Mouse (Mus musculus) erythroid progenitor cell, adult 5-6 weeks (primary cell): ENCODE results near the gene Sugct. TPM values are rescaled to one million over a fixed set of nuclear protein-coding genes. Genes with fewer than 3 reads are reported as not detected.
"Not testable (repeated sequence)": the region's sequence is repeated elsewhere in the genome, so short reads cannot be mapped to it uniquely, and the experiment has no call there.

Experiments
- ATAC-seq: replicated peaks from 2 replicates; pipeline ENCODE4 v1.8.0; 2016; ENCODE audit warnings: moderate number of reproducible peaks, mild to moderate bottlenecking, moderate TSS enrichment, inconsistent platforms; ENCODE audit not compliant: poor library complexity, low FRiP score, severe bottlenecking
- total RNA-seq, 2 experiments: library from RNA; stranded (forward) in 1 of 2; stranded (reverse) in 1 of 2; fragments of 150-400 nt in 1 of 2; fragments of 186-747, 209-891 nt in 1 of 2; gene quantifications; 2 replicates each; pipeline versions ENCODE4 v1.2.3 to v1.2.4; 2015 to 2017; ENCODE audit warnings: low replicate concordance in 2 of 2

Gene Sugct
- total RNA-seq, 2 experiments from 2014 or later = not detected

- ATAC-seq = peak; percentile 64
Observed at GRCm38 (mm10) chr13:16937422-16938202, 757.7 kb downstream of the Sugct start.

DNA sequence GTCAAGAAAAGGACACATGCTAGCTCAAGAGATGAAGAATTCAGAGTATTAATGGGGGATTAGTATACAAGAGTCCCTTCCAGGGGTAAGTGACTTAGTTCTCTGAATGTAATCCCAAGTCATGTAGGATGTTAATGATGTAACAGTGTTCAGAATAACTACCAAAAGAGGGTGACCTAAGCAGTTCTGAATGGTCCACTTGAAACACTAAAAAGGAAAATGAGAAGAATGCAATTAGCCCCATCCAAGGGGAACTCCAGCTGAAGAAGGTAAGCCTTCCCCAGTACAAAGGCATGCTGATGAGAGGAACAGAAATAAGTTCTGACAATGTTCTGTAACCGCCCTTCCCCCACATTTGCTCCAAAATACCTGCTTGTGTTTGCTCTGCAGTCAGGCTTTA is 760.3 kb downstream of the Sugct start:
- ATAC-seq = no peak

- ATAC-seq = peak; percentile 72
Observed at GRCm38 (mm10) chr13:16933600-16933999, 761.8 kb downstream of the Sugct start.

DNA sequence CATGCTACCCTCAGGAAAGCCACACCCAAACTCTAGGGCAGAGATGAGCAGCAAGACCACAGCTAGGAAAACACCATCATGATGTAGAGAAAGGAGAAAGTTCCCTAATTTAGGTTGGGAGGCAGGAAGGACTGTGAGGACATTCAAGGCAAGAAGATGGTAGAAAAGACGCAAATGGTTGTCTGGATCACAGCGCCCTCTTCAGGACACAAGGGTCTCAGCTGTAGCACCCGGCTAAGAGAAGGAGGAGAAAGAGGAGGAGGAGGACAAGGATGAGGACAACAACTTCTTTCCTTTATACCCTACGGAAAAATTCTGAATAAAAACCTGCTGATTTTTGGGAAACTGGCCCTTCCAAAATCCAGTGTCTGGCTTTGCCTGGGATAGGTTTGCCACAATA is 774.0 kb downstream of the Sugct start:
- ATAC-seq = peak; percentile 62

DNA sequence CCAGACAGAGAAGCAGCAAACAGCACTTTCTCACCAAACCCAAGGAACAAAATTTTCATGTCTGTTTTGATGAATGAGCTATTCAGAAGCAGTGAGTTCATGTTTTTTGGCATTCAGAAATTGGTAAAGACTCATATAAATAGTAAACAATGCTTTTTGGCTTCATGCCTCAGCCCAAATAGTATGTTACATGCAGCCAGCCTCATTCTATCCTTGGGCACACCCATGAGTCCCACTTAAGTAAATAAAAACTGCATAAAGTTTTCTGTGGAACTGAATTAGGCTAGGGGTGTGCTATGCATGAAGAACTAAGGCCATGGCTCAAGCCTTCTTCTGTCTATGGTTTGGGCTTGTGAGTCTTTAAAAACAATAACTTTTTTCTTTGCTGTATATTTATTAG is 779.7 kb downstream of the Sugct start:
- no peak for ATAC-seq

DNA sequence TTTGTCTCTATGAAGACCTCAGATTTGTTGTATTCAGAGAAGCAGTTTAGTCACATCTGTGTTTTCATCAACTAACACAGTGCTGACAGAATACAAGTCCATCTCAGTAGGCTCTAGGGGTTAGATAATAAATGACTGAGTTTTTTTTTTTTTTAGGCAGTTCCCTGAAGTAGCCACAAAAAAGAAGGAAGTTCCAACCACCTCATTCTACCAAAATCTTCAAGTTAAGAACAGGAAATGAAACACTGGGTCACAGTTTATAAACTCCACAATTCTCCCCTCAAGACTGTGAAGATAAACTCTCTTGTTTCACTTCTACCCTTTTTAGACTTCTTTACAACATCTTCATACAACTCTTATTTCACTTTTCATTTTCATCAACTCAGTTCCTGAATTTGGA is 783.1 kb downstream of the Sugct start:
- no peak for ATAC-seq

DNA sequence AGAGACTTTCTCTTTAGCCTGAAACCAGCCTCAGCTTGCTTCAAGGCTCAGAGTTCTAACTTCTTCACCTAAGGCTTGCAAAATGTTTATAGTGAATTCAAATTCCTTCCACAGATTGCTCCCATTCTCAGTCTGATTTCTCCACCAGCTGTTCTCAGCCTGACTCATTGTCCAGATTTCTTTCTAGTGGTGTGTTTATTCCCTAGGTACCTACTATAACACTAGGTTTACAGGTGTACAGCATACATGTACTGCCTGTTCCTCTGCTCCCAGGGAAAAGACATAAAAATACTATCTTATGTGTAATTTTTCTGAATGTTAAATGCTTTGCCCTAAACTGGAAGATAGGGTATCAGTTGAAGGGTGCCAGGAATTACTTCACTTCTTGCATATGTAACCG is 788.4 kb downstream of the Sugct start:
- ATAC-seq = no peak

DNA sequence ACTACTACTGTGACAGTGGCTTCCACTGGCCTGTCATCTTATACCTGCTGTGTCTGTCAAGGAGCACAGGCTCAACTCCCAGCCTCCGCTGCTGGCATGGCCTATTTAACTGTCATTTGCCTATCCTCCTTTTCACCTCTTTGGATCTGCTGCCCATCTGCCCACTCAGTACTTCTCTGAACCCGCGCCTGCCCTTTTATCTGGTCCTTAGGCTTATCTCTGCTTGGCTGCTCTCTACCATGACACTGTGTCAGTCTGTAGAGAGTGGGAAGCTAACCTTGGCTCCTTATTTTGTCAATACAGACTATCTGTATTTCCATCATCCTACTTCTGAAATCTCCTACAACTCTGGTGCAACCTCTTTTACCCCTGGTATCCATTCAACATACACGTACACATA is 793.9 kb downstream of the Sugct start:
- peak; percentile 86 for ATAC-seq

GRCm38 (mm10) chr13:16898084-16898792 is 797.1 kb downstream of the Sugct start:
- ATAC-seq = no peak

DNA sequence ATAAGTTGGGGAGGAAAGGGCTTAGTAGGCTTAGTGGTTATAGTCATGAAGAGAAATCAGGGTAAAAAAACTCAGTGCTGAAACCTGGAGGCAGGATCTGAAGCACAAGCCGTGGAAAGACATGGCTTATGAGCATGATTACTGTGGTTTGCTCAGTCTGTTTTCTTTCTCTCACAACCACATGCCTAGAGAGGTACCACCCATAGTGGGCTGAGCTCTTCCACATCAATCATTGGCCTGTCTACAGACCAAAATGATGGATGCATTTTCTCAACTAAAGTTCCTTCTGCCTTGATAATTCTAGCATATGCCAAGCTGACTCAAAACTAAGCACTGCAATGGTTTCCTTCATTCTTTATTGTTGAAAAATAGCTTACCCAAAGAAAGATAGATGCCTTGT is 817.3 kb downstream of the Sugct start:
- ATAC-seq = no peak

DNA sequence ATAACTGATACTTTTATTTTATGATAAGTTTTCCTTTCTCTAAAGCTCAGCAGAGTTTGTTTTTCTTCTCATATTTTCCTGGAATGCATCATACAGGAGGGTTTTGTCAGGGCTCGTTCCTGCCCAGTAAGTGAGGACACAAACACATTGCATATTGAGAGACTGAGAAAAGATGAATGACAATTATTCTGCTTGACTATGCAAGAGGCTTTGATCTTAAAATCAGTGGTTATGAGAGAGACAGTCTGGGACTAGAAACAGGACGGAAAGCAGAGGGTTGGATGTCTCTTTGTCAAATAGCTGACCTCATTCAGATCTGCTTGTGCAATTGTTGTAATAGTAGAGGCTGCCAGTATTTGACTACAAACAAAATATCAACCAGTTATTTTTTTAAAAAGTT is 835.4 kb downstream of the Sugct start:
- ATAC-seq = no peak

GRCm38 (mm10) chr13:16847236-16847635 is 848.1 kb downstream of the Sugct start:
- peak; percentile 75 for ATAC-seq

DNA sequence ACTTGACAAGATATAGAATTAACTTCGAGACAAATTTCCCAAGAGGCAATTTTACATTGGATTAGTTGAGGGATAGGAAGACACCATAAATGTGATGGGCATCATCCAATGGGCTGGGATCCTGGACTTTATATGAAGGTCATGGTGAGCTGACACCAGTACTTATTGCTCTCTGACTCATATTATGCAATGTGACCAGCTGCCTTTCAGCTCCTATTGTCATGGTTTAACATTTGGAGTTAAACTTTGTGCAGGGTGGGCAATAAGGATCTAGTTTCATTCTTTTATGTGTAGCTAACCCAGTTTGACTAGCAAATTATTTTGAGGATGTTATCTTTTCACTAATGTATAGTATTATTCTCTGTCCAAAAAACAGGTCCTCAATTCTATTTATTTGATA is 854.4 kb downstream of the Sugct start:
- ATAC-seq = no peak

DNA sequence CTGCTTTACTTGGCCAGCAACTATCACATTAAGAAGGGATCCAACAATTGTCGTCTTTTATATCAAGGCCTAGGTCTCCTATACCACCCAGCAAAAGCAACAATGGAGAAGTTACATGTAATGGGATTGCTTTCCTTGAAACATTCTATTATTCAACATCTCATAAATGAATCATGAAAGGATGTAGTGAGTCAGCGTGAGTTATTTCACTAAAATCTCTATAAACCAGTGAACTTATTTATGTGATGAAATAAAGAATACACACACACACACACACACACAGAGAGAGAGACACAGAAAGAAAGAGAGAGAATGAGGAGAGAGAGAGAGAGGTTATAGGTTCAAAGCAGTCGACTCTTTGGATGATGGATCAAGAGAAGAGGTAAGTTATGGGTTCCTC is 856.9 kb downstream of the Sugct start:
- ATAC-seq = no peak

- no peak for ATAC-seq
Observed at GRCm38 (mm10) chr13:16835111-16835510, 860.2 kb downstream of the Sugct start.

- no peak for ATAC-seq
Observed at GRCm38 (mm10) chr13:16833069-16833468, 862.3 kb downstream of the Sugct start.

GRCm38 (mm10) chr13:16831840-16832239 is 863.5 kb downstream of the Sugct start:
- no peak for ATAC-seq

DNA sequence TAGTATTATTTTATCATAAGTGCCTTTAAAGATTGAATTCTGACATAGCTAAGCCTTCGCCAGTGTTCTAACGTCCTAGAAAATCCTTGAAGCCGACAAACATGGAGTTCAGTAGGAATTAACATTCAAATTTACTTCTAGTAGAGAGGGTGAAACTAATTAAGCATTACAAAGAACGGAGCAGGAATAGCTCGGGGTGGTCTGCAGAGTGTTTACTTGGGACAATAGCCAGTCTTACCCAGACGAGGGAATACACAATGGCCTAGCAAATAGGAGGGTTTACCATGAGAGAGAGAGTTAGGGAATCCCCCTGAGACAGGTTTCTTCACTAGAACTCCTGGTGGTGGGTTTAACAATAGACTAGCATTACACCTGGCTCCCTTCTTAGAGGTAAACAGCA is 865.1 kb downstream of the Sugct start:
- not testable (repeated sequence) for ATAC-seq

DNA sequence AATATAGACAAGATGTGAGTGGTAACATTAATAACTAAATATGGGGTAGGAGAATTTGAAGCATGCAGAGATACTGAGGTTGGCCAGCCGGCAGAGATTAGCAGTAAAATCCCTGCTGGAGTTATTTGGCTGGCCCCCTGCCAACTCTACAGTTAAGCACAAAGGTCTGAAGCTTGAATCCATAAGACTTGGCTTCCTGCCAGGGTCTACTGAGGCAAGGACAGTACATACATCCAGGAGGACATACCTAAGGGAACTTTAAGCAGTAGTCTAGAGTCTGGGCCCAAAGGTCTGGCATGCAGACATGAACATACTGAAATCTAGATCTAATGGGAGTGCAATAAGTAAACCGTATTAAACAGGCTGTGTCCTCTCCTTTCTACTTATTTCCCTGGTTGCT is 865.8 kb downstream of the Sugct start:
- ATAC-seq = no peak

DNA sequence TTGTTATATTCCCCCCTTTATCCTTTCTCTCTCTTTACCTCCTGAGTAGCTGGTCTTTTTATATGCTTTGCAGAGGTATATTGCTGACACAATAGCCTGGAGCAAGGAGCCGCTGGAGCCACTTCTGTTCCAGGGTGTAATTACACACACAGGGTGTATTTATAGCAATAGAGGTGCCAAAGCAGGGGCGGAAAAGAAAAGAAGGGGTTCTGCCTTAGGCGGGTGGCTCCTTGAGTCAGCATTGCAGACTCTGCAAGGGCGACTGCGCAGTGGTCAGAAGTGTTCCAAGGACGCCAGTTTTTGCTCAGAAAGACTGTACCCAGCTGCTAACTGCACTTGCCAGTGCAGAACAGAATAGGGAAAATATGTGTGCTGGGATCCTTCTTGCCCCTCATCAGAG is 869.7 kb downstream of the Sugct start:
- no peak for ATAC-seq

DNA sequence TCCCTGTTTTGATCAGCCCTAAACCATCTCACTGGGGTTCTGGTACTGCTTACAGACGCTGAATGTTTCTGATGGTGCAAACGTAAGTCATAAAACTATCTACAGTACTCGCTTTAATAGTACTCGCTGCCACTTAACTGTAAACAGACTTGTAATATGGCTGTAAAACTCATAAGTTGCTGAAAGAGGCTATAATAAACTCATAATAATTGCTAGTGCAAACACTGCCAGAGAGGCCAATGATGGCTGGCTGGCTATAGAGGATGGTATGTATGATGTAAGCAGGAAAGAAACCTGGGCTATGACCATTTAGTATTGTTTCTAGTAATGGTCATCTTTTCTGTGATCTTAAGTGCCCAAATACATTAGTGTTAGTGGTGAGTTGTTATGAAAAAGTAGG is 873.6 kb downstream of the Sugct start:
- ATAC-seq = no peak
